Mouse (Mus musculus): Measurements from ENCODE around the gene Ncam1. TPM values are rescaled to one million over a fixed set of nuclear protein-coding genes. Genes with fewer than 3 reads are reported as not detected.

Gene Ncam1
- polyA plus RNA-seq, 1 experiment from 2014 or later: 80.0 TPM

DNA sequence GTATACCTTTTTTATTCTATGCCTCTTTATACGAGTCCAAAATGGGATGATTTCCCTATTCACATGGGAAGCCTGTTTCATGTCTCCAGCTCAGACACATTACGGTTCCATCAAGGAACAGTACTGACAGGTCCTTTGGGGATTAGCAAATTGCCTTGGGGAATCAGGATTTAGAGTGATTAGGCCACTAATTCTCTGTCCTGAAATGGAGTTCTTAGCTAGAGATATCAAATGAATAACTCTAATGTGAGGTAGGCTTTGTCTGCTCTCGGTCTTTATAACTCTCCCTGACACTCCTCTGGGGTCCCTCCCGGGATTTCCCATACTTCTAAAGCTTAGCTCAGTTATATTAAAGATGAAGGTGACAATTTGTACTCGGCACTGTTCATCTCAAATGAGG lies 270.7 kb downstream of the Ncam1 start:
- Histone ChIP-seq H3K4me2 (no peak overlapping the region), H3K4me1 (replicated peaks) (no peaks in the 10 kb centered on the region), H3K36me3 (peaks cover 5% of the 10 kb centered on the region), H3K27ac (ENCODE audit: poor library complexity, severe bottlenecking) (no peak overlapping the region), H3K9me3 (replicated peaks) (no peaks in the 10 kb centered on the region), H3K4me3 (no peak overlapping the region), H3K27me3 (replicated peaks) (no peaks in the 10 kb centered on the region), H3K9ac (no peak overlapping the region)
- no peak for ATAC-seq (ENCODE audit: insufficient number of reproducible peaks, low FRiP score)
- 86% methylated on average over 5 of the region's 5 CpGs for WGBS

DNA sequence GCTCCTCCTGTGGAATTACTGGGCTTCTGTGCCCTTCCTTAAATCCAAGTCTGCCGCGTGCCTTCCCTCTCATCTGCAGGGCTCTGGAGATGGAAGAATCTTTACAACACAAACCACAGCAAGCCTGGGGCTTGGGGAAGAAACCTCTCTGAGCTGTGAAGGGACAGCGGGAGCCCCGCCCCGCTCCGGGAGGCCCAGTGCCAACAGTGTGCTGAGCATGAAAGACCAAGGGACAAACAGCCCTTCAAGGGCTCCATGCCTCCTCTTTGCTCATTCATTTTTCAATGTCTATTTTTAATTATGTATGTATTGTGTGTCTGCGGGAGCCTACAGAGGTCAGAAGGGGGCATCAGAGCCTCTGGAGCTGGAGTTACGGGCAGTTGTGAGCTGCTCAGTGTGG lies 271.4 kb downstream of the Ncam1 start:
- no peak for ATAC-seq (ENCODE audit: insufficient number of reproducible peaks, low FRiP score)
- Histone ChIP-seq H3K27me3 (replicated peaks) (no peaks in the 10 kb centered on the region), H3K4me2 (no peak overlapping the region), H3K9ac (no peak overlapping the region), H3K4me1 (replicated peaks) (no peaks in the 10 kb centered on the region), H3K27ac (ENCODE audit: poor library complexity, severe bottlenecking) (no peak overlapping the region), H3K36me3 (peaks cover 5% of the 10 kb centered on the region), H3K9me3 (replicated peaks) (no peaks in the 10 kb centered on the region), H3K4me3 (no peak overlapping the region)
- 67% methylated on average over 8 of the region's 8 CpGs for WGBS

DNA sequence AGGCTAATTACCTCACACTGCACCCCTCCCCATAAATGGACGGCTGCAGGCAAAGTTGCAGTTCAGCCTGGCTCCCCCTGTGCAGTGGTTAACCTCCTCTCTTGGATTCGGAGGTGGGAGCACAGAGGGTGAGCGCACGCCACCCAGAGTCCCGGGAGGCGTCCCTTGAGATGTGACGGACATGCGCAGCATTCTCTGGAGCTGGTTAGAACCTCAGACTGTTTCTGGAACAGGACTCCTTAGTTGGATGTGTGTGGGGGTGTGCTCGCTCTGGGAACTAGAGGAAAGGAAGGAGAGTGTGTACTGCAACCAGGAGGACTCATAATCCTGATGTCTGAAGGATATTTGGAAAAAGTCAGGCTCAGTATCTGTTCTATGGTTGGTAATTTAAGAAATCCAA lies 274.0 kb downstream of the Ncam1 start:
- Histone ChIP-seq H3K4me3 (no peak overlapping the region), H3K36me3 (peaks cover 18% of the 10 kb centered on the region), H3K27me3 (replicated peaks) (no peaks in the 10 kb centered on the region), H3K4me1 (replicated peaks) (no peaks in the 10 kb centered on the region), H3K27ac (ENCODE audit: poor library complexity, severe bottlenecking) (no peak overlapping the region), H3K9ac (no peak overlapping the region), H3K9me3 (replicated peaks) (no peaks in the 10 kb centered on the region), H3K4me2 (no peak overlapping the region)
- no peak for ATAC-seq (ENCODE audit: insufficient number of reproducible peaks, low FRiP score)
- WGBS: 74% methylated on average over 9 of the region's 9 CpGs

DNA sequence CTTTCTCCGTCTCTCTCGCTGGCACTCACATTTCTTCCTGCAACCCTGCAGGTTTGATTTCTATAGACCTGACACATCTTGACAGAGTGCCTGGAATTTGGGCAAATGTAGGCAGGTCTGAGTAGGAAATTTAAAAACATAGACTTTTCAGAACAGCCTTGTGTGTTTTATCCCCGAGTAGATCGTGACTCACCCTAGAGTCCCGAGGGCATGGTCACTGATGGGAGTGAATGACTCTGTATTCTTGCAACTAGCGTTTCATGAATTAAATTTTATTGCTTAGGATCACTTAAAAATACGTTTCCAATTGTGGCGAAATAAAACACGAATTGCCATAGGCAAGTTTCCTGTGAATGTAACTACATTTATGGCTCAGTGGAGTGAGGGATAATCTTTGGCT lies 274.8 kb downstream of the Ncam1 start:
- H3K4me2 ChIP-seq: no peak overlapping the region
- H3K9me3 ChIP-seq (replicated peaks): no peaks in the 10 kb centered on the region
- ATAC-seq (ENCODE audit: insufficient number of reproducible peaks, low FRiP score): no peak
- no peaks in the 10 kb centered on the region for H3K27me3 ChIP-seq (replicated peaks)
- peaks cover 26% of the 10 kb centered on the region for H3K36me3 ChIP-seq
- H3K27ac ChIP-seq (ENCODE audit: poor library complexity, severe bottlenecking): no peak overlapping the region
- no peak overlapping the region for H3K4me3 ChIP-seq
- H3K9ac ChIP-seq: no peak overlapping the region
- WGBS: 85% methylated on average over 9 of the region's 9 CpGs
- no peaks in the 10 kb centered on the region for H3K4me1 ChIP-seq (replicated peaks)

DNA sequence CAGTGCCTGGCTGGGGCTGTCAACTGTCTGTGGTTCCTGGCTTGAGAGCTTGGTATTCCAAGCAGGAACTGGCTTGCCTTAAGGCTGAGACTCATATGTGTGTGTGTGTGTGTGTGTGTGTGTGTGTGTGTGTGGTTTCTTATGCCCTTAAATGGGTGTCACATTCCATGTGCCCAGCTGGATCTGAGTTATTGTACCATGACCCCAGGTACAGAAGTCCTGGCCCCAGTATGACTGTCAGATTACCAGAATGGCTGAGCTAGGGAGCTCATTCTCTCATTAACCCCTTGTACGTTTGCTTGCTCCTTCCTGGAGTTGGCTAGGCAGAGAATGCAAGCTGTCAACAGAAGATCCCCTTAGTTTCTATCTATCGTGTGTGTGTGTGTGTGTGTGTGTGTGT lies 284.4 kb downstream of the Ncam1 start:
- no peak overlapping the region for H3K9ac ChIP-seq
- H3K9me3 ChIP-seq (replicated peaks): no peaks in the 10 kb centered on the region
- WGBS: 75% methylated on average over 2 of the region's 2 CpGs
- ATAC-seq (ENCODE audit: insufficient number of reproducible peaks, low FRiP score): no peak
- H3K27ac ChIP-seq (ENCODE audit: poor library complexity, severe bottlenecking): no peak overlapping the region
- H3K4me3 ChIP-seq: no peak overlapping the region
- no peaks in the 10 kb centered on the region for H3K4me1 ChIP-seq (replicated peaks)
- peaks cover 34% of the 10 kb centered on the region for H3K36me3 ChIP-seq
- no peak overlapping the region for H3K4me2 ChIP-seq
- H3K27me3 ChIP-seq (replicated peaks): no peaks in the 10 kb centered on the region

DNA sequence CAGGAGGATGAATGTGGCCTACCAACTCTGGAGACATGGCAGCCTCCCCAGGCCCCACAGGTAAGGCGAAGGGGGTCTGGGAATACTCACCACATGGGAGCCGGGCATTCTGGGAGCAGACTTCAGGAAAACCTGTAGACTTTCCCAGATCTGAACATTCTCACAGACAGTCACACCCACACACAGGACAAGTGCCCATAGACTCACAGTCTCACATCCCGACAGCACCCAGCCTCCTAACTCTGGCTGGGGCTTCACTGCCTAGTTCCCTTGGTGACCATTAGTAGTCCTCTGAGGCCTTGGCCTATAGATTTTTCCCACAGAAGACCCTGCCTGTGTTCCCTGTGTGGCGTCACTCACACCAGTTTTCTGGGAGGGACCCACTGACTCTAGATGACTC lies 288.1 kb downstream of the Ncam1 start:
- H3K36me3 ChIP-seq: peaks cover 47% of the 10 kb centered on the region
- H3K4me2 ChIP-seq: no peak overlapping the region
- 88% methylated on average over 4 of the region's 4 CpGs for WGBS
- no peaks in the 10 kb centered on the region for H3K9me3 ChIP-seq (replicated peaks)
- no peak for ATAC-seq (ENCODE audit: insufficient number of reproducible peaks, low FRiP score)
- H3K27ac ChIP-seq (ENCODE audit: poor library complexity, severe bottlenecking): no peak overlapping the region
- no peaks in the 10 kb centered on the region for H3K27me3 ChIP-seq (replicated peaks)
- H3K4me3 ChIP-seq: no peak overlapping the region
- no peak overlapping the region for H3K9ac ChIP-seq
- no peaks in the 10 kb centered on the region for H3K4me1 ChIP-seq (replicated peaks)

DNA sequence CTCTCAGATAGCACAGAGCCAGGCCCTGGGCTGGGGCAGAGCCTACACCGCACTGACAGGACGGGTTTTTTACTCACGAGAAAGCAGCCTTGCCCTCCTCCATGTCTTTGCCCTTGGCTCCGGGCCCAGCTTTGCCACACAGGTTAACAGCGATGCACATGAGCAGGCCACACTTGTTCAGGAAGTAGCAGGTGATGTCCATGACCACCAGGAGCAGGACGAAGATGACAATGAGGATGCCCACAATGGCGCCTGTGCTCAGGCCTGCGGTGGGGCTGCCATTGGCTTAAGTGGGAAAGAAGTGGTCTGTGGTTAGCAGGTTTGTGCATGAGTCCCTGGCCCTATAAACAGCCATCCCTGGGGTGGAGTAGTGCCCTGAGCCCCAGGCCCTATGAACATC lies 289.1 kb downstream of the Ncam1 start:
- H3K36me3 ChIP-seq: peaks cover 47% of the 10 kb centered on the region
- WGBS: 87% methylated on average over 8 of the region's 8 CpGs

DNA sequence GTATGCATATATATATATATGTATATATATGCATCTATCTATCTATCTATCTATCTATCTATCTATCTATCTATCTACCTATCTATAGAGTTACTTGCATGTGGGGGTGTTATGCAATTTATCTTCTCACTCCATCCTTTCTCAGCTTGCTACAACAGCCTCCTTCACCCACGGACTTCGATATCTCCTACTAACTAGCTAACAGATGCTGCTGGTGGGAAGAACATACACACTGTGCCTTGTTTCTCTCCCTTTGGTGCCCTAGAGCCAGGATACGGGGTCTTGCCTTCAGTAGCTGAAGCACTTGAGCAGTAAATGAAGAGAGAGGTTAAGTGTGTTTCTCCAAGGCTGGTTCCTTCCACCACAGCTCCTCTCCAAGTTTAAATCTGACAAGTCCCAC lies 289.6 kb downstream of the Ncam1 start:
- H3K9ac ChIP-seq: no peak overlapping the region
- no peaks in the 10 kb centered on the region for H3K4me1 ChIP-seq (replicated peaks)
- no peak overlapping the region for H3K4me2 ChIP-seq
- WGBS: 91% methylated on average over 3 of the region's 3 CpGs
- H3K36me3 ChIP-seq: peaks cover 45% of the 10 kb centered on the region
- H3K27ac ChIP-seq (ENCODE audit: poor library complexity, severe bottlenecking): no peak overlapping the region
- no peak for ATAC-seq (ENCODE audit: insufficient number of reproducible peaks, low FRiP score)
- H3K9me3 ChIP-seq (replicated peaks): no peaks in the 10 kb centered on the region
- H3K4me3 ChIP-seq: no peak overlapping the region
- no peaks in the 10 kb centered on the region for H3K27me3 ChIP-seq (replicated peaks)

More for the DNA sequence above, 289.1 kb downstream of the Ncam1 start:
- Histone ChIP-seq H3K27me3 (replicated peaks) (no peaks in the 10 kb centered on the region), H3K4me3 (no peak overlapping the region), H3K27ac (ENCODE audit: poor library complexity, severe bottlenecking) (no peak overlapping the region), H3K9ac (no peak overlapping the region), H3K9me3 (replicated peaks) (no peaks in the 10 kb centered on the region), H3K4me2 (no peak overlapping the region), H3K4me1 (replicated peaks) (no peaks in the 10 kb centered on the region)
- no peak for ATAC-seq (ENCODE audit: insufficient number of reproducible peaks, low FRiP score)

DNA sequence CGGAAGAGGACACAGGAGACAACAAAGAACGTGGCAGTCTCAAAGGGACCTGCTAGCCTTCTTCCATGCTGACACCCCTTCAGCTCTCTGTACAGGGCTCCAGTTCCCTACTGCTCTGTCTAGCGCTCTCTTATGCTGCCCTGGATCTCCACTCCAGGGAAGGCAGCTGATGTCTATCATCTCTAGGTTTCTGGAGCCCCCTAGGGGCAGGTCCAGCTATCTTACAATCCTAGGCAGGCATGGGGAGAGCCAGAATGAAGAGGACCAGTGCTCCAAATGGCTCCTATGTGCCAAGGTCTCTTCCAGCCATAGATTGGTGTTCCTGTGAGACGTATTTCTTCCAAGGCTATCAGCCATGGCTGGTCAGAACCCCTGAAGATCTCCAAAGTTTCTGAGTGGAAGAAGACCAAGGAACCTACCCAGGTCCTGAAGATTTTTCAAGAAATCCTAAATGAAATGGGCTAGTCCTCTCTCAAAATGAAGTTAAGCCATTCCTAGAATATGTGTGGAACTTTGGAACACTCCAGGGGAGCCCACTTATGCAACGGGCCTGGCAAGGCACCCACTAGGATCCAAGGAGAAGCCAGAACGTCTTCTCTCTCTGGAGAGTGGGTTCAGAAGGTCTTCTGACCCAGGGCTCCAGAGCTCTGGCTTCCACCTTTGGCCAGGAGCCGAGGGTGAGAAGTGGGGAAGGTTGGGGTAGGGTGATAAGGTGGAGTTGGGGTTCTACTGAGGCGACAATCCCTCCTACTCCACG lies 290.7 kb downstream of the Ncam1 start:
- Histone ChIP-seq H3K9ac (no peak overlapping the region), H3K4me3 (no peak overlapping the region), H3K36me3 (peaks cover 45% of the 10 kb centered on the region), H3K9me3 (replicated peaks) (no peaks in the 10 kb centered on the region), H3K4me1 (replicated peaks) (no peaks in the 10 kb centered on the region), H3K27ac (ENCODE audit: poor library complexity, severe bottlenecking) (no peak overlapping the region), H3K4me2 (no peak overlapping the region), H3K27me3 (replicated peaks) (no peaks in the 10 kb centered on the region)
- 79% methylated on average over 9 of the region's 9 CpGs for WGBS
- ATAC-seq (ENCODE audit: insufficient number of reproducible peaks, low FRiP score): no peak

DNA sequence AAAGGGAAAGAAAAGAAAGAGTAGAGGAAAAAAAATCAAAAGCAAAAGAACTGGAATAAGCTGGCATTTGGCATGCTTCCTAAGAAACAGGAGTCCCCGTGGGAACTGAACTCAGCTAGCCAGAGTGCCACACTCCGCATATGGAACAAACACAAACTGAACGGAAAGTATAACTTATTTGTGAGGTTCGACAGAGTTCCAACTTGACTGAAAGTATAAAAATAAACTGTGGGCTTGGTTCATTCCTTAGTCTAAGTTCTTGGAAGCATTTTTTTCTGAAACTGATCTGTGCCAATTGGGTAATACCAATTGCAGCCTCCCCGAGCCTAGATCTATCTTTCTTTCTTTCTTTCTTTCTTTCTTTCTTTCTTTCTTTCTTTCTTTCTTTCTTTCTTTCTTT lies 294.1 kb downstream of the Ncam1 start:
- WGBS: 75% methylated on average over 5 of the region's 5 CpGs
- Histone ChIP-seq H3K9ac (no peak overlapping the region), H3K9me3 (replicated peaks) (no peaks in the 10 kb centered on the region), H3K4me3 (no peak overlapping the region), H3K4me2 (no peak overlapping the region), H3K36me3 (peaks cover 40% of the 10 kb centered on the region), H3K4me1 (replicated peaks) (no peaks in the 10 kb centered on the region), H3K27ac (ENCODE audit: poor library complexity, severe bottlenecking) (no peak overlapping the region), H3K27me3 (replicated peaks) (no peaks in the 10 kb centered on the region)
- no peak for ATAC-seq (ENCODE audit: insufficient number of reproducible peaks, low FRiP score)

DNA sequence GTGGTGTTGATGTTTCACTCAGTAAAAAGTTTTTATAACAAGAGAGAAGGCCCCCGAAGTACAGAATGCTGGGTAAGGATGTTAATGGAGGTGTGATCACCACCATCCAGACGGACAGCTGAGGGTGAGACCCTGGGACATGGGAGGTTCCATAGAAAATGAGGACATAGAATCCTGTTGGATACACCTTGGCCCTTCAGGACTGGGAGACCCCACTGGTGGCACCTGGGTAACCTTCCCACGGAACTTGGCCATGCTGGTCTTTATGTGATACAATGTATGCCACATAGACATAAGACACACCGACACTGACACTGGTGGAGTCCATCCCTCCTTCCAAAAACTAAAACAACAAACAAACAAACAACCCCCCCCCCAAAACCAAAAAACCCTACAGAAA lies 296.5 kb downstream of the Ncam1 start:
- Histone ChIP-seq H3K9ac (no peak overlapping the region), H3K4me1 (replicated peaks) (no peaks in the 10 kb centered on the region), H3K36me3 (peaks cover 22% of the 10 kb centered on the region), H3K27me3 (replicated peaks) (no peaks in the 10 kb centered on the region), H3K9me3 (replicated peaks) (no peaks in the 10 kb centered on the region), H3K4me3 (no peak overlapping the region), H3K27ac (ENCODE audit: poor library complexity, severe bottlenecking) (no peak overlapping the region), H3K4me2 (no peak overlapping the region)
- 83% methylated on average over 4 of the region's 4 CpGs for WGBS
- no peak for ATAC-seq (ENCODE audit: insufficient number of reproducible peaks, low FRiP score)

DNA sequence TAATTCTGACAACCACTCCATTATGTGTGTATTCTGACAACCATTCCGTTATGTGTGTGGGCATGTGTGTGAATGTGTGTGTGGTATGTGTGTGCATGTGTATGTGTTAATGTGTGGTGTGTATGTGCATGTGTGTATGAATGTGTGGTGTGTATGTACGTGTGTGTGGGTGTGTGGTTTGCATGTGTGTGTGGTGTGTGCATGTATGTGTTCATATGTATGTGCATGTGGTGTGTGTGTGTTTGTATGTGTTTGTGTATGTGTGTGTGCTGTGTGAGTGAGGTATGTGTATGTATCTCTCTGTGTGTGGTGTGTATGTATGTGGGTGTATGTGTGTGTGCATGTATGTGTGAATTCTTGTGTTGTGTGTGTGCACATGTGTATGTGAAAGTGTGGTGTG lies 298.8 kb downstream of the Ncam1 start:
- no peaks in the 10 kb centered on the region for H3K27me3 ChIP-seq (replicated peaks)
- no peak overlapping the region for H3K4me2 ChIP-seq
- ATAC-seq (ENCODE audit: insufficient number of reproducible peaks, low FRiP score): no peak
- peaks cover 5% of the 10 kb centered on the region; the same call in 1 of the 2 replicates for H3K36me3 ChIP-seq
- no peaks in the 10 kb centered on the region for H3K9me3 ChIP-seq (replicated peaks)
- H3K4me3 ChIP-seq: no peak overlapping the region
- no peak overlapping the region; the same call in 1 of the 2 replicates for H3K9ac ChIP-seq
- H3K4me1 ChIP-seq (replicated peaks): no peaks in the 10 kb centered on the region
- WGBS: 85% methylated on average over 2 of the region's 2 CpGs
- no peak overlapping the region for H3K27ac ChIP-seq (ENCODE audit: poor library complexity, severe bottlenecking)

Measured in heart, embryonic 12.5 days (tissue).